Comparison of ENCODE assay signal across 10 mouse cellular contexts in the genomic region with DNA sequence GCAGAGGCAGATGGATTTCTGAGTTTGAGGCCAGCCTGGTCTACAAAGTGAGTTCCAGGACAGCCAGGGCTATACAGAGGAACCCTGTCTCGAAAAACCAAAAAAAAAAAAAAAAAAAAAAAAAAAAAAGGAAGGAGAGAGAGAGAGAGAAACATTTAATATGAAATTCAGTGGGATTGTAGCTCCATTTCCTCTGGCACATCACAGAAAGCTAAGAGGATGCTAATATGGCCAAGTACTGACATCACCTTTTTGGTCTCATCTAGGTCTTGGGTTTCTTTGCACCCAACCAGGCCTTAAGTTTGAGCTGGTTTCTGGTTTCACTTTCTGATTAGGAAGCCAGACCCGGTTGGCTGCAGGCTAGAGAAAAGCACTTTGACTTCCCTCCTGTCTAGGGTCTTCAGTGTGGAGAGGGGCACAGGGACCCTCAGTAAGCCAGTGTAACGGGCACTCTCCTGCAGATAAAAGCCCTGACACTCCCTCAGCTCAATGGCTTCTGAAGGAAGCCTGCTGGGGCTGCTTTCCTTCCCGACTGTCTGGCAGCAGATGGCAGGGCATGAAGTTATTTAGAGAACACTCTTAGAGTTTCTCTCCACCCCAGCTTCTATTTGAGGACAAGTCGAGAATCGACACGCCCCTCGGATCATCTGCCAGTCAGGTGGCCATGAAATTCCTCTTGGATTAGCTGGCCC. TPM values are rescaled to one million over a fixed set of nuclear protein-coding genes. Genes with fewer than 3 reads are reported as not detected.
DNase-seq lines count a peak whose midpoint lies in the region; ATAC-seq and TF ChIP-seq lines count a peak whose summit lies in the region.
"Had no signal": no experiment of that assay in that cellular context is flagged by ENCODE, and none has a peak within 500 bp of the region (broad histone marks: within the 10 kb centered on the region; RNA-seq: fewer than 3 reads in every experiment).

No protein-coding gene starts in this region.

- peak overlapping the region; percentile 88 for H3K27ac ChIP-seq in heart, embryonic 15.5 days
- H3K27ac ChIP-seq in cerebellum, adult 2 months (ENCODE audit: insufficient read depth, low read length) = no peak overlapping the region
- H3K27ac ChIP-seq in hindbrain, embryonic 11.5 days (ENCODE audit: low read depth, low read length) = no peak overlapping the region
- H3K27ac ChIP-seq: limb, embryonic 13.5 days had no signal

- peaks cover 16% of the 10 kb centered on the region for H3K4me1 ChIP-seq in heart, embryonic 15.5 days (replicated peaks)
- H3K4me1 ChIP-seq in cerebellum, adult 2 months (ENCODE audit: control insufficient read depth, insufficient read depth, low read length) = no peaks in the 10 kb centered on the region
- H3K4me1 ChIP-seq in hindbrain, embryonic 11.5 days (replicated peaks; ENCODE audit: control insufficient read depth, insufficient read depth, low read length) = no peaks in the 10 kb centered on the region

- no peaks in the 10 kb centered on the region for H3K27me3 ChIP-seq in heart, embryonic 15.5 days
- no peaks in the 10 kb centered on the region for H3K27me3 ChIP-seq in cerebellum, adult 2 months (ENCODE audit: control insufficient read depth, insufficient read depth, low read length)
- H3K27me3 ChIP-seq in hindbrain, embryonic 11.5 days (ENCODE audit: control insufficient read depth, insufficient read depth, low read length) = no peaks in the 10 kb centered on the region
- H3K27me3 ChIP-seq: limb, embryonic 13.5 days had no signal

- no peak for TF ChIP-seq POLR2A in cerebellum, adult 2 months (IDR thresholded peaks at IDR 0.05; ENCODE audit: borderline replicate concordance, insufficient read depth, low read length)

- 28% methylated on average over 8 of the region's 8 CpGs for WGBS in heart, embryonic 15.5 days
- WGBS in cerebellum, adult 2 months = 39% methylated on average over 8 of the region's 8 CpGs
- 36% methylated on average over 7 of the region's 8 CpGs for WGBS in hindbrain, embryonic 11.5 days

- H3K9me3 ChIP-seq in heart, embryonic 15.5 days (replicated peaks) = no peaks in the 10 kb centered on the region
- H3K9me3 ChIP-seq in hindbrain, embryonic 11.5 days (ENCODE audit: control insufficient read depth, low read length) = no peaks in the 10 kb centered on the region
- H3K9me3 ChIP-seq: limb, embryonic 13.5 days had no signal

- no peak for TF ChIP-seq CTCF in cerebellum, adult 2 months (IDR thresholded peaks at IDR 0.05; ENCODE audit: borderline replicate concordance, insufficient read depth, low read depth, low read length)

- H3K9ac ChIP-seq in heart, embryonic 15.5 days = no peak overlapping the region; the same call in 1 of the 2 replicates
- no peak overlapping the region for H3K9ac ChIP-seq in hindbrain, embryonic 11.5 days (ENCODE audit: low read depth, low read length)
- H3K9ac ChIP-seq: limb, embryonic 13.5 days had no signal

- DNase-seq in left cerebral cortex, adult 18-20 months (ENCODE audit: low spot score in 2 of 2) = peak; percentile 45 to 58
- no peak for DNase-seq in left cerebral cortex, postnatal 4 days
- DNase-seq in adipocyte (ENCODE audit: low spot score) = peak; percentile 52
- DNase-seq in right cerebral cortex, adult 2 months (ENCODE audit: low spot score in 2 of 2) = peak; percentile 50 to 51
- no peak for DNase-seq in cerebellum, adult 2 months
- DNase-seq in cerebellum, postnatal 14 days = no peak
- DNase-seq in hindbrain, embryonic 11.5 days (ENCODE audit: low spot score) = no peak
- DNase-seq: thymus, postnatal 25 days had no signal

- intact Hi-C loops in left cerebral cortex, postnatal 4 days (cut with DNase I) = no loop called here

- H3K36me3 ChIP-seq in heart, embryonic 15.5 days = no peaks in the 10 kb centered on the region
- no peaks in the 10 kb centered on the region for H3K36me3 ChIP-seq in hindbrain, embryonic 11.5 days (ENCODE audit: control insufficient read depth, insufficient read depth, low read length)
- H3K36me3 ChIP-seq: limb, embryonic 13.5 days had no signal

- peak overlapping the region; percentile 53 for H3K4me2 ChIP-seq in heart, embryonic 15.5 days
- H3K4me2 ChIP-seq in hindbrain, embryonic 11.5 days (replicated peaks; ENCODE audit: low read depth, low read length) = no peak overlapping the region
- H3K4me2 ChIP-seq: limb, embryonic 13.5 days had no signal

- H3K4me3 ChIP-seq in heart, embryonic 15.5 days = no peak overlapping the region
- H3K4me3 ChIP-seq in cerebellum, adult 2 months (replicated peaks; ENCODE audit: insufficient read depth, low read depth, low read length) = no peak overlapping the region
- H3K4me3 ChIP-seq in hindbrain, embryonic 11.5 days (ENCODE audit: low read depth, low read length) = no peak overlapping the region
- H3K4me3 ChIP-seq: limb, embryonic 13.5 days had no signal

- 0 out of 2 replicates have a peak, but pooled peaks have one; percentile 15 for ATAC-seq in heart, embryonic 15.5 days (replicated peaks; ENCODE audit: insufficient number of reproducible peaks, insufficient read depth, low FRiP score, low read depth)
- ATAC-seq in hindbrain, embryonic 11.5 days (ENCODE audit: low FRiP score) = no peak

RNA-seq across cellular contexts. Expression of a gene that starts 37.3 kb away (rescaled TPM):
- total RNA-seq in left cerebral cortex, adult 18-20 months (2021) = 10 to 100 TPM; 67.7 to 71.7 TPM
- total RNA-seq in left cerebral cortex, postnatal 4 days (2021) = 10 to 100 TPM; 74.6 to 84.8 TPM
- 115 and 137 TPM in 2 replicates for polyA plus RNA-seq in heart, embryonic 15.5 days (2015; fragmentation: Nextera tagmentation; extraction: Ambion mirVana)
- polyA plus RNA-seq in cerebellum, adult 2 months (2012; rRNA removed) = 93.3 and 95.1 TPM in 2 replicates
- polyA plus RNA-seq in hindbrain, embryonic 11.5 days (2014; fragmentation: Nextera tagmentation; extraction: Ambion mirVana) = 140 and 146 TPM in 2 replicates

RNA-seq across cellular contexts. Expression of a gene that starts 37.3 kb away (rescaled TPM):
- 10 to 100 TPM; 17.3 to 18.7 TPM for total RNA-seq in left cerebral cortex, adult 18-20 months (2021)
- 10 to 100 TPM; 28.6 to 32.2 TPM for total RNA-seq in left cerebral cortex, postnatal 4 days (2021)
- 8.8 and 10.6 TPM in 2 replicates for polyA plus RNA-seq in heart, embryonic 15.5 days (2015; fragmentation: Nextera tagmentation; extraction: Ambion mirVana)
- polyA plus RNA-seq in cerebellum, adult 2 months (2012; rRNA removed) = 11.0 and 12.3 TPM in 2 replicates
- polyA plus RNA-seq in hindbrain, embryonic 11.5 days (2014; fragmentation: Nextera tagmentation; extraction: Ambion mirVana) = 12.7 and 16.1 TPM in 2 replicates

RNA-seq across cellular contexts. Expression of a gene that starts 56.7 kb away (rescaled TPM):
- 10 to 100 TPM; 65.4 to 70.5 TPM for total RNA-seq in left cerebral cortex, adult 18-20 months (2021)
- total RNA-seq in left cerebral cortex, postnatal 4 days (2021) = 1 to 10 TPM; 2.5 to 3.0 TPM
- 0.82 and 1.5 TPM in 2 replicates for polyA plus RNA-seq in heart, embryonic 15.5 days (2015; fragmentation: Nextera tagmentation; extraction: Ambion mirVana)
- polyA plus RNA-seq in cerebellum, adult 2 months (2012; rRNA removed) = 21.8 and 21.9 TPM in 2 replicates
- polyA plus RNA-seq in hindbrain, embryonic 11.5 days (2014; fragmentation: Nextera tagmentation; extraction: Ambion mirVana) = 0.34 and 0.40 TPM in 2 replicates

Comparison
In these comparisons a context has a peak if more than half of its experiments do, and no peak if none do; other contexts are left out.
1. DNase-seq: peak in left cerebral cortex, adult 18-20 months (2 of 2), adipocyte (single experiment) and right cerebral cortex, adult 2 months (2 of 2); none in left cerebral cortex, postnatal 4 days (single experiment), cerebellum, adult 2 months (0 of 2), cerebellum, postnatal 14 days (0 of 2) and hindbrain, embryonic 11.5 days (single experiment).